Mouse (Mus musculus) heart, postnatal 0 days (tissue): ENCODE data around the gene Gm36028.
A peak's percentile ranks its signal among the peaks of the same experiment; 100 is the strongest.

ENCODE experiments used
- CTCF ChIP-seq: IDR thresholded peaks from 2 replicates; pipeline ENCODE4 v1.5.1; 2016; ENCODE audit warnings: antibody characterized with exemption, control low read depth, low read depth
- EP300 ChIP-seq: IDR thresholded peaks from 2 replicates; pipeline ENCODE4 v1.6.1; 2016; ENCODE audit warnings: antibody characterized with exemption, low read depth

DNA sequence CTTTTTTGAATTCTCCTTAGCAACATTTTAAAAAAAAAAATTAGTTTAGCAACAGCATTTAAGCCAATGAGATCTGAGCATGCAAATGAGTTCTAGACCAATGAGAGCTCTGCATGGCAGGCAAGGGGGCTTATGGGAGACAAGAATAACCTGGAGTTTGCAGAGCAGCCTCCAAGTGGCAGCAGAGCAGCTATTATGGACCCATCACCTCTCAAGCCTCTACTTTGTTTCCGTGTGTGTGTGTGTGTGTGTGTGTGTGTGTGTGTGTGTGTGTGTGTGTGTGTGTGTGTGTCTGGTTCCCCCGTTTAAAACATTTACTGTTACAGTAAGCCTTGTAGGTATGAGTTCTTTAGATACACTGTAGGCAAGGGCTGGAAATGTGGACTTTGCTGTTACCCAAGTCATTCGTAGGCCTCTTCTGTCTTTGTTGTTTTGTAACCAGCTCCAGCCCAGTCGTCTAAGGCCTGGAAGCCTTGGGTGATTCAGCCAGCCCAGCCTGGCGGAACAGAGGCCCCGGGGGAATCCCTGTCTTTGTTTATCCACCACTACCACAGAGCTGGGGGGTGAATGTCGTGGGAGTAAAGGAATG, 46.5 kb downstream of the Gm36028 start:
- TF ChIP-seq CTCF (peak; percentile 66), EP300 (no peak)
